Mouse (Mus musculus) megakaryocyte, embryonic 14.5 days (primary cell): ENCODE results near the gene BC030867.

Source experiments
- FLI1 ChIP-seq: IDR thresholded peaks from 2 replicates; pipeline ENCODE4 v1.6.1; 2012; ENCODE audit warnings: low read length, inconsistent platforms, mixed read lengths
- GATA1 ChIP-seq: IDR thresholded peaks from 3 replicates; pipeline ENCODE4 v1.6.1; 2012; ENCODE audit warnings: mixed read lengths, low read length, inconsistent platforms, borderline replicate concordance

- TF ChIP-seq FLI1 (no peak), GATA1 (no peak)
Measured at GRCm38 (mm10) chr11:102214430-102215156, 34.1 kb upstream of the BC030867 start.
